Mouse (Mus musculus): ENCODE measurements around the gene Fat3. TPM values are rescaled to one million over a fixed set of nuclear protein-coding genes. Genes with fewer than 3 reads are reported as not detected.

Fat3 gene
- total RNA-seq, 1 experiment from 2014 or later = not detected

GRCm38 (mm10) chr9:15925237-15925636 lies 575.8 kb downstream of the Fat3 start:
- no peak for ATAC-seq (replicated peaks; ENCODE audit: low read depth, poor library complexity, severe bottlenecking)

GRCm38 (mm10) chr9:15920271-15920670 lies 580.8 kb downstream of the Fat3 start:
- ATAC-seq (replicated peaks; ENCODE audit: low read depth, poor library complexity, severe bottlenecking) = no peak

- ATAC-seq (replicated peaks; ENCODE audit: low read depth, poor library complexity, severe bottlenecking) = no peak
These were observed 581.6 kb downstream of the Fat3 start for GRCm38 (mm10) chr9:15919373-15920005.

- no peak for ATAC-seq (replicated peaks; ENCODE audit: low read depth, poor library complexity, severe bottlenecking)
These were observed 584.5 kb downstream of the Fat3 start for GRCm38 (mm10) chr9:15916600-15916999.

- ATAC-seq (replicated peaks; ENCODE audit: low read depth, poor library complexity, severe bottlenecking) = no peak
These were observed 588.4 kb downstream of the Fat3 start for GRCm38 (mm10) chr9:15912735-15913134.

- no peak for ATAC-seq (replicated peaks; ENCODE audit: low read depth, poor library complexity, severe bottlenecking)
These were observed 591.5 kb downstream of the Fat3 start for GRCm38 (mm10) chr9:15909397-15910113.

- ATAC-seq (replicated peaks; ENCODE audit: low read depth, poor library complexity, severe bottlenecking) = no peak
These were observed 596.9 kb downstream of the Fat3 start for GRCm38 (mm10) chr9:15903948-15904750.

- ATAC-seq (replicated peaks; ENCODE audit: low read depth, poor library complexity, severe bottlenecking) = no peak
These were observed 603.0 kb downstream of the Fat3 start for GRCm38 (mm10) chr9:15898112-15898511.

GRCm38 (mm10) chr9:15886756-15887155 lies 614.3 kb downstream of the Fat3 start:
- ATAC-seq (replicated peaks; ENCODE audit: low read depth, poor library complexity, severe bottlenecking) = no peak

GRCm38 (mm10) chr9:15880754-15881153 lies 620.3 kb downstream of the Fat3 start:
- no peak for ATAC-seq (replicated peaks; ENCODE audit: low read depth, poor library complexity, severe bottlenecking)

- peak; percentile 85 for ATAC-seq (replicated peaks; ENCODE audit: low read depth, poor library complexity, severe bottlenecking)
These were observed 620.9 kb downstream of the Fat3 start for GRCm38 (mm10) chr9:15880160-15880603.

- ATAC-seq (replicated peaks; ENCODE audit: low read depth, poor library complexity, severe bottlenecking) = no peak
These were observed 626.5 kb downstream of the Fat3 start, which contains the start of gene Mtnr1b for GRCm38 (mm10) chr9:15874506-15875160. Mtnr1b (minus strand) TSS chr9:15874556.

- no peak for ATAC-seq (replicated peaks; ENCODE audit: low read depth, poor library complexity, severe bottlenecking)
These were observed 631.1 kb downstream of the Fat3 start for GRCm38 (mm10) chr9:15870013-15870412.

- ATAC-seq (replicated peaks; ENCODE audit: low read depth, poor library complexity, severe bottlenecking) = no peak
These were observed 631.6 kb downstream of the Fat3 start for GRCm38 (mm10) chr9:15869456-15869855.

GRCm38 (mm10) chr9:15866280-15867072 lies 634.6 kb downstream of the Fat3 start:
- ATAC-seq (replicated peaks; ENCODE audit: low read depth, poor library complexity, severe bottlenecking) = no peak

GRCm38 (mm10) chr9:15861402-15861801 lies 639.7 kb downstream of the Fat3 start:
- ATAC-seq (replicated peaks; ENCODE audit: low read depth, poor library complexity, severe bottlenecking) = no peak

Data from common myeloid progenitor, adult 5-6 weeks (primary cell).